Mouse (Mus musculus) heart, postnatal 10 days (tissue): ENCODE results near the gene Lrrc56. TPM values are rescaled to one million over a fixed set of nuclear protein-coding genes. Genes with fewer than 3 reads are reported as not detected.
A peak's percentile ranks its signal among the peaks of the same experiment; 100 is the strongest.

ENCODE experiments used
- DNase-seq, 2 experiments: peaks; one replicate each; pipeline ENCODE4 v3.0.0; 2021
- intact Hi-C: fragments of 180-260 bp; cut with DNase I; formaldehyde crosslinking; loops from one replicate; pipeline ENCODE4 v1.15.1; 2025
- total RNA-seq, 2 experiments: library from RNA; stranded (reverse); gene quantifications; 2 replicates each; pipeline ENCODE4 v1.2.3; 2021

Lrrc56 gene
- total RNA-seq, 2 experiments from 2014 or later: 3.3 to 4.0 TPM

- DNase-seq: peak in 1 of 2 experiments; percentile 42
- intact Hi-C loops: loop anchor here (5.0 kb wide), 2 partner anchors 244 to 334 kb away; partner anchors contain the start of genes Bet1l, Gm45785 and Ric8a
Measured at GRCm38 (mm10) chr7:141191036-141191435, 2.9 kb upstream of the Lrrc56 start.

GRCm38 (mm10) chr7:141191796-141192685 is 1.9 kb upstream of the Lrrc56 start:
- intact Hi-C loops: loop anchor here (5.0 kb wide), 2 partner anchors 245 to 335 kb away; partner anchors contain the start of genes Bet1l, Gm45785 and Ric8a
- no peak for DNase-seq

DNA sequence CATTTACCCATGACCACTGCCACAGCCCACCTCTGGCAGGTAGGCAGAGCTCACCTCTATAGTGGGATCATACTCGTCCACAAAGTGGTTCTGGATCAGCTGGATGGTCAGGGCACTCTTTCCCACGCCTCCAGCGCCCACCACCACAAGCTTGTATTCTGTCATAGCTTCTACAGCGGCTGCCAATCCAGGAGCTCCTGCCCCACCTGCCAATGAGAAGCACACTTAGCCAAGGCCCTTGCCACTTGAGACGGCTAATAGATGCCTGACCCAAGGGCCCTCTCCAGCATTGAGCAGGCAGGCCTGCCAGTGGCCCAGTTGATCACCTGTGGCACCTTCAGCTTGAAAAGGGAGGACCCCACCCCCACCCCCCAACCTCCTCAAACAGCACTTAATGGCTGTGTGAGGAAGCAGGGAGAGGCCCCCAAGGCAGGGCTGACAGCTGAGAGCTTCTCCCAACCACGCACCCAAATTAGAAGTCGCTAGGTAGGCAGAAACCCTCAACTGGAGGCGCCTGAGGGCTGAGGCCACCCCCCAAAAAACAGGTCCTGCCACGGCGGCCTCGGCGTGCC is 1.1 kb upstream of the Lrrc56 start:
- intact Hi-C loops: loop anchor here (5.0 kb wide), 2 partner anchors 246 to 336 kb away; partner anchors contain the start of genes Bet1l, Gm45785 and Ric8a
- DNase-seq: no peak

DNA sequence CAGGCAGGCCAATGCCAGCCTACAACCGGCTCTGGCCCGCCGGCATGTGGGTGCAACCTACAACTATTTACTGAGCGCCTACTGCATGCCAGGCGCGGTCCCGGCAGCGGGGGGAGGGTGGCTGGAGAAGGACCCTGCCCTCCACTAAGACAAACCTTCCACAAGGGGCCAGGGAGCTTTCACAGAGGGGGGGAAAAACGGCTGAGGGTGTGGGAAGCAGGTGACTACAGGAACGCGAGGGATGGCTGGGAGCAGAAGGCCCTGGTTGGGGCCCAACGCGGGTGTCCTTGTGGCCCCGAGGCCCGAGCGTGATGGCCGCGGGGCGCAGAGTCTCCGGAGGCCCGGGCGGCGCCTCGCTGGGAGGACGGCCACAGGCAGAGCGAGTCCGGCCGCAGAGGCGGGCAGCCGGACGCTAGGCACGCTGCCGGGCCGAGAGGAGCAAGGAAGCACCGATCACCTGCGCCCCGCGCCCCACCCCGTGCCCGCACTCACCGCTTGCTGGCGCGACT is 555 bp upstream of the Lrrc56 start:
- peak in 1 of 2 experiments; percentile 56 for DNase-seq

DNA sequence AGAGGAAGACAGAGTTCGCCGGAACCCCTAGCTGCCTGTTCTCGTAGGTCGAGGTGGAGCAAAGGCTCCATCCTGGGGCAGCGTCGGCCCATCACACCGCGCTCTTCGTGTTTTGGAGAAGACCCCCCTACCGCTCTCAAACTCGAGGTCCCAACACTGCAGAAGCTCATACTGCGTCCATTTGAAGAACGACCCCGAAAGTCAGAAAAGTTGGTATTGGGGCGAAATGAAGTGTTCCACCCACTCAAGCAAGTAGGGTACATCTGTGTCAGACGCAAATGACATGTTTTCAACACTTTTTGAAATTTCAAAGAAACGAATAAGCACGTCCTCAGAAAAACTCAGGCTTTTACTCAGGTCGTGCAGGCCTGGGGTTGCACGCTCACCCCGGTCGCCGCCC is 452 bp downstream of the Lrrc56 start:
- intact Hi-C loops: loop anchor here (5.0 kb wide), 2 partner anchors 247 to 337 kb away; partner anchors contain the start of genes Bet1l, Gm45785 and Ric8a

More for the DNA sequence above, 555 bp upstream of the Lrrc56 start:
- intact Hi-C loops: loop anchor here (5.0 kb wide), 2 partner anchors 246 to 336 kb away; partner anchors contain the start of genes Bet1l, Gm45785 and Ric8a

GRCm38 (mm10) chr7:141194830-141195229 is 873 bp downstream of the Lrrc56 start:
- intact Hi-C loops: loop anchor here (5.0 kb wide), 2 partner anchors 248 to 338 kb away; partner anchors contain the start of genes Bet1l, Gm45785 and Ric8a
- DNase-seq: peak; percentile 87 to 93

More for the DNA sequence above, 452 bp downstream of the Lrrc56 start:
- no peak for DNase-seq

DNA sequence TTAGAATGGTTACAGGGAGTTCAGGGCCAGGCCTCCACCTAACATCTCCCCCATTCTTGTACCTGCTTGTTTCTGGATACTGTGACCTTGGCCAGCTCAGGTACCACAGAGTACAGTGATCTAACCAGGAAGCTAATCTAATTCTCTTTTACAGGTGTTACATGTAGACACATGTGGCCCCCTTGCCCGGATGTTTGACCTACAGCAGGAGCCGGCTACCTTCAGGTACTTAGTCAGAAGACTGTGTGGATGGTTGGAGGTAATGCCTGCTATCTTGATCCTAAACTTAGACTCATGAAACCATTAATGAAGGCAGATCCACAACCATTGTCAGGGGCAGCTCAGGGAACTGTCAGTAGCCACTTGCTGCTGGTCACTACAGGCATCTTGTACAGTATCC is 1.8 kb downstream of the Lrrc56 start:
- no peak for DNase-seq
- intact Hi-C loops: no loop called here

DNA sequence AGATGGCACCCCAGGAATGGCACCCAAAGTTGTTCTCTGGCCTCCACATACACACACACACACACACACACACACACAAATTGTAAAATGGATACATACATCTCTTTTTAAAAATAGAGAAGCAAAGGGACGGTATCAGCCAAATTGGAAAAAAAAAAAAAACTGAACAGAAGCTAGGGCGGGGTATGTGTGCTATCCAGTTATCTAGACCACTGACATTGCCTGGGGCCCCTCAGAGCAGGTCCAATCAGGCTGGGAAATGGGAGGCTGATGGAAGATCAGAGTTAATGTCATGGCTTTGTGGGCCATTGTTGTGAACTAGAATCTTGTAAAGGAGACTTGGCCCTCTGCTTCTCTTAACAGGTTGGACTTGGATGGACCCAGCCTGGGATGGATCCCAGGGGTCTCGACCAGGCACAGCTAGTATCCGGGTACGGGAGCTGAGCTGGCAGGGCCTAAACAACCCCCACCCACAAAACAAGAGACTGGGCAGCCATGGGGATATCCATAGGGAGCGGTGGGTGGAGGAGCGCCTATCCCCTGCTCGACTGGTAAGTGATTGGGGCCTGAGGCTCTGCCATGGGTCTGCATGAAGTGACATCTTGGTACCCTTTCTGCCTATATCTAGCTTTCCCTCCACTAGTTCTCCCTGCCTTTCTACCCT is 2.8 kb downstream of the Lrrc56 start:
- intact Hi-C loops: no loop called here
- no peak for DNase-seq

DNA sequence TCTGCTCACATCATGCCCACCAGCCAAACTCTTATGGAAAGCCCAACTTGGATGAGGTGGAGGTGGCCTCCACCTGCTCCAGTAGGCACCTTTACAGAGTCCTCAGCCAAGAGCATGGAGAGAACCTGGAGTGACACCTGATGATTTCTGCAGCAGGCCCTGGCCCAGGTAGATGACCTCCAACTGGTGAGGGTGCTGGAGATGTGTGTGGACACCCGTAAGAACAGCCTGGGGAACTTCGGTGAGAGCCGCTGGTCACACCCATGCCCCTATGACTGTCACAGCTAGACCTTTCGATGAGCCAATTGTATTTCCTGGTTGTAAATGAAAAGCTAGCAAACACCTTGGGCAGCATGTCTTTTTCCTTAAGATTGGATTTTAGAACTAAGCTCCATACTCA is 4.2 kb downstream of the Lrrc56 start:
- intact Hi-C loops: no loop called here
- no peak for DNase-seq

- intact Hi-C loops: no loop called here
- DNase-seq: no peak
Measured at GRCm38 (mm10) chr7:141204546-141204945, 10.6 kb downstream of the Lrrc56 start.

DNA sequence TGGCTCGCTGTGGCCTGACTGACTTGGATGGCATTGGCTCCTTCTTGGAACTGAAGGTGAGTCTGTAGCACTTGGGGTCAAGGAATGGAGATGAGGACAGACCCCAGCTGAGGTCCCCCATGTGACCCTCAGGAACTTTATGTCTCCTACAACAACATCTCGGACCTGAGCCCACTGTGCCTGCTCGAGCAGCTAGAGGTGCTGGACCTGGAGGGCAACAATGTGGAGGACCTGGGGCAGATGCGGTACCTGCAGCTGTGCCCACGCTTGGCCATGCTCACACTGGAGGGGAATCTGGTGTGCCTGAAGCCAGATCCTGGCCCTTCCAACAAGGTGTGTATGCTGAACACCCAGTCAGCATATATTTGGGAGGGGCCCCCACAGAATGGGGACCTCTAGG is 11.5 kb downstream of the Lrrc56 start:
- DNase-seq: no peak
- intact Hi-C loops: no loop called here

GRCm38 (mm10) chr7:141206182-141206937 is 12.4 kb downstream of the Lrrc56 start:
- DNase-seq: no peak
- intact Hi-C loops: no loop called here

- intact Hi-C loops: no loop called here
- DNase-seq: no peak
Measured at GRCm38 (mm10) chr7:141209526-141209925, 15.6 kb downstream of the Lrrc56 start.

DNA sequence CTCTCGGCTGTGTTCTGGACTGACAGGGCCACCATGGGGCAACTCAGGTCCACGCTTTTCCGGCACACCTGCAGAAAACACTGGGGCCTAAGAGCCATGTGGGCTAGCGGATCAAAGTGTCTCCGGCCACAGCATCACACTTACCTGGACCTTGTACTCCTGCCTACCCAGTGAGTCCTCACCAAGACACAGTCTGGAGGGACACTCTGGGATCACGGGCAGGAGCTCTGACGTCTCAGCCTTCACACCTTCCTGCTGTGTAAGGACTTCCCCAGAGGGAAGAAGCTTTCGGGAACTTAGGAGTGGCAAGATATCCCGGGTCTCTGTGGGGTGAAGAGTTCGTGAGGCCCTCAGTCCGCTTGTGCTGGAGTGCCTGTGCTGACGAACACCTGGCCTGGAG is 16.2 kb downstream of the Lrrc56 start:
- intact Hi-C loops: no loop called here
- DNase-seq: no peak

DNA sequence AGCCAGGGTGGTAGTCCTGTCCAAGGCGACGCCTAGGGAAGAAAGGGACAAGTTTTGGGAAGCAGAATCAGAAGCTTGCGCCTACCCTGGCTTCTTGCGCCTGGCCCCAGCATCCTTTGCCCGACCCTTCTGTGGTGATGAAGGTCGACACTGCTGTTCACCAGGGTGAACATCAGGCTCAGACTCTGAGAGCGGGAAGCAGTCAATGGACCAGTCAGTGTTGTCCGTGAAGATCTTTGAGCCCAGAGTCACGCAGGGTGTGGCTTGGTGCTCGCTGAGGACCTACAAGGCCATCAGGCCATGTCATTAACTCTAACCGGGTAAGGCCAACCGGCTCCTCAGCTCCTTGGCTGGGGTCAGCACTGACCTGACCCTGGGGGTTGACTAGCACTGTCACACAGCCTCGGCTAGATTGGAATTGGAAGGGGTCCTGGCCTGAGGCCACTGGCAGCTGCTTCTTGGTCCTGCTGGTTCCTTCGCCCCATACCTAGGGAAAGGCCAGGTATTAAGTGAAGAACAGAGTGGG is 16.7 kb downstream of the Lrrc56 start:
- intact Hi-C loops: no loop called here
- no peak for DNase-seq

GRCm38 (mm10) chr7:141213133-141213532 is 19.2 kb downstream of the Lrrc56 start:
- intact Hi-C loops: no loop called here
- no peak for DNase-seq

- no peak for DNase-seq
- intact Hi-C loops: no loop called here
Measured at GRCm38 (mm10) chr7:141213605-141214235, 19.8 kb downstream of the Lrrc56 start, which contains the start of gene Lmntd2. Gene Lmntd2 (minus strand): TSS chr7:141214080.

DNA sequence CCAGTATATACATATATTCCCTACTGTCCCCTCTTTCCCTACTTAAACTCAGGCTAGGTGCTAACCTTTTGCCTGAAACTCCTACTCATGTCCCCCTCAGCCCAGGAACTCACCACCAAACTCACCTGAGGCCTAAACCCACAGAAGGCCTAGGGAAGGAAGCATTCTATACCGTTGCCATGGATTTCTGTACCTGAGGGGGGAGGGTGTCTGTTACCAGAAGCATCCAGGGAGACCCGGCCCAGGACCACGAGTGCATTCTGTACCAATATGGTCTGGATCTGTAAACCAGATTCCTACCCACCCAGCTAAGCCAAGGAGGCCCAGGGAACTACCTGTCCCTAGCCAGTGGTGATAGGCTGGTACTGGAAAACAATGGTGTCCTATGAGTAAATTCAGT is 20.4 kb downstream of the Lrrc56 start:
- no peak for DNase-seq

More for the DNA sequence above, 20.4 kb downstream of the Lrrc56 start:
- intact Hi-C loops: no loop called here
